ENCODE assay signal across 23 mouse cellular contexts in the genomic region with DNA sequence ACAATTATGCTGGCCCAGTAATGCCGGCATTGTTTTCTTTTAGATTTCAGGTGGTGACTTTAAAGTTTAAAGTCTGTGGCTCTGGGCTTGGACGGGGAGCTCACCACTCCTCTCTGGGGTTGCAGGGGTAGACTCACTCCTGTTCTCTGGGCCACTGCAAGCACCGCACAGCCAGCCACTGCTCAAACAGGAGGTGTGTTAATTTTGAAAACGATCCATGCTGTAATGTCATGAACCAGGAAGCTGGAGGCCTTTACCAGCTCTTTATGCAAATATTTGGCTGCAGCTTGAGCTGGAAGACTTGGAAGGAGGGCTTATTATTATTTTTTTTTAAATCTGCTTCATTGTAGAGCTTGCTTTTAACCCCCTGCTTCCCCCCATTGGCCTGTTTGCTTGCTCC. TPM values are rescaled to one million over a fixed set of nuclear protein-coding genes. Genes with fewer than 3 reads are reported as not detected.
DNase-seq lines count a peak whose midpoint lies in the region; ATAC-seq and TF ChIP-seq lines count a peak whose summit lies in the region.
"Had no signal": no experiment of that assay in that cellular context is flagged by ENCODE, and none has a peak within 500 bp of the region (broad histone marks: within the 10 kb centered on the region; RNA-seq: fewer than 3 reads in every experiment).

No protein-coding gene starts in this region.

- peaks cover 4% of the 10 kb centered on the region for H3K4me1 ChIP-seq in liver, adult 2 months (ENCODE audit: control insufficient read depth, insufficient read depth, low read length)
- 0 out of 2 replicates have a peak, but pooled peaks cover 4% of the 10 kb centered on the region for H3K4me1 ChIP-seq in liver, embryonic 12.5 days
- H3K4me1 ChIP-seq in intestine, embryonic 15.5 days (replicated peaks): peaks cover 13% of the 10 kb centered on the region
- H3K4me1 ChIP-seq in lung, embryonic 14.5 days (ENCODE audit: insufficient read depth): peaks cover 19% of the 10 kb centered on the region; the same call in 1 of the 2 replicates
- peaks cover 24% of the 10 kb centered on the region for H3K4me1 ChIP-seq in small intestine, adult 2 months (ENCODE audit: control insufficient read depth, insufficient read depth, insufficient read length, low read length)

- no peaks in the 10 kb centered on the region for H3K36me3 ChIP-seq in liver, adult 2 months (ENCODE audit: control insufficient read depth, insufficient read depth, low read length)
- H3K36me3 ChIP-seq in liver, embryonic 12.5 days: no peaks in the 10 kb centered on the region
- H3K36me3 ChIP-seq in intestine, embryonic 15.5 days: no peaks in the 10 kb centered on the region
- H3K36me3 ChIP-seq in lung, embryonic 14.5 days (ENCODE audit: insufficient read depth): no peaks in the 10 kb centered on the region
- peaks cover 2% of the 10 kb centered on the region; the same call in 1 of the 2 replicates for H3K36me3 ChIP-seq in small intestine, adult 2 months (ENCODE audit: control insufficient read depth, insufficient read depth, low read length)
- H3K36me3 ChIP-seq: embryonic facial prominence, embryonic 12.5 days; midbrain, embryonic 10.5 days had no signal

- no peaks in the 10 kb centered on the region for H3K79me2 ChIP-seq in liver, adult 2 months (ENCODE audit: control insufficient read depth, insufficient read depth, low read length)

- ATAC-seq in liver, embryonic 12.5 days: no peak
- 0 out of 2 replicates have a peak, but pooled peaks have one; percentile 17 for ATAC-seq in intestine, embryonic 15.5 days
- ATAC-seq in lung, embryonic 14.5 days (ENCODE audit: insufficient read depth): no peak
- ATAC-seq: CD4-positive, CD25-positive, alpha-beta regulatory T cell, adult 4 months had no signal

- peak; percentile 21 for DNase-seq in liver, adult 2 months (ENCODE audit: extremely low read depth, low read depth, low spot score)
- DNase-seq in lung, embryonic 14.5 days: peak; percentile 58
- no peak for DNase-seq in layer of hippocampus, postnatal 10 days (ENCODE audit: low spot score in 2 of 2)
- no peak for DNase-seq in natural killer cell, adult 2 months (ENCODE audit: low spot score in 2 of 2)
- DNase-seq in right cerebral cortex, postnatal 14 days: no peak
- DNase-seq: cerebellum, adult 11-12 months; heart, postnatal 4 days; kidney, postnatal 36 days; layer of hippocampus, postnatal 36 days; right cerebral cortex, adult 18-20 months; thymus, postnatal 36 days had no signal

- H3K27me3 ChIP-seq in liver, adult 2 months (ENCODE audit: control insufficient read depth, insufficient read depth, low read length): no peaks in the 10 kb centered on the region
- H3K27me3 ChIP-seq in liver, embryonic 12.5 days (replicated peaks): peaks cover 31% of the 10 kb centered on the region
- no peaks in the 10 kb centered on the region for H3K27me3 ChIP-seq in intestine, embryonic 15.5 days (replicated peaks)
- no peaks in the 10 kb centered on the region for H3K27me3 ChIP-seq in lung, embryonic 14.5 days (ENCODE audit: insufficient read depth, low read length)
- no peaks in the 10 kb centered on the region for H3K27me3 ChIP-seq in small intestine, adult 2 months (ENCODE audit: control insufficient read depth, insufficient read depth, low read length)

- WGBS in liver, adult 2 months: 12% methylated on average over 4 of the region's 4 CpGs
- 26% methylated on average over 4 of the region's 4 CpGs for WGBS in liver, embryonic 12.5 days (ENCODE audit: insufficient replicate concordance)
- WGBS in intestine, embryonic 15.5 days: 20% methylated on average over 4 of the region's 4 CpGs
- WGBS in lung, embryonic 14.5 days: 16% methylated on average over 4 of the region's 4 CpGs
- 10% methylated on average over 4 of the region's 4 CpGs for WGBS in small intestine, adult 2 months

- H3K9me3 ChIP-seq in liver, embryonic 12.5 days (replicated peaks): no peaks in the 10 kb centered on the region
- H3K9me3 ChIP-seq in intestine, embryonic 15.5 days: no peaks in the 10 kb centered on the region
- no peaks in the 10 kb centered on the region for H3K9me3 ChIP-seq in lung, embryonic 14.5 days (ENCODE audit: low read depth, low read length)
- H3K9me3 ChIP-seq: embryonic facial prominence, embryonic 12.5 days; heart, embryonic 13.5 days; midbrain, embryonic 10.5 days had no signal

- no peak overlapping the region for H3K4me3 ChIP-seq in liver, adult 2 months (ENCODE audit: insufficient read depth, low read depth, low read length)
- H3K4me3 ChIP-seq in liver, embryonic 12.5 days: no peak overlapping the region
- no peak overlapping the region for H3K4me3 ChIP-seq in intestine, embryonic 15.5 days (replicated peaks)
- H3K4me3 ChIP-seq in lung, embryonic 14.5 days (ENCODE audit: low read depth, low read length): no peak overlapping the region
- no peak overlapping the region for H3K4me3 ChIP-seq in small intestine, adult 2 months (ENCODE audit: low read depth, low read length)
- H3K4me3 ChIP-seq: embryonic facial prominence, embryonic 12.5 days; heart, embryonic 13.5 days; midbrain, embryonic 10.5 days had no signal

- H3K4me2 ChIP-seq in liver, embryonic 12.5 days: no peak overlapping the region
- H3K4me2 ChIP-seq in intestine, embryonic 15.5 days (replicated peaks): 0 out of 2 replicates have a peak overlapping the region, but pooled peaks have one; percentile 3
- peak overlapping the region; percentile 20; the same call in 1 of the 2 replicates for H3K4me2 ChIP-seq in lung, embryonic 14.5 days
- H3K4me2 ChIP-seq: embryonic facial prominence, embryonic 12.5 days; heart, embryonic 13.5 days had no signal

- TF ChIP-seq POLR2A in liver, adult 2 months (IDR thresholded peaks at IDR 0.05; ENCODE audit: extremely low read depth, insufficient read depth, low read length): no peak
- no peak for TF ChIP-seq POLR2A in small intestine, adult 2 months (IDR thresholded peaks at IDR 0.05; ENCODE audit: low read depth, low read length)

- TF ChIP-seq CTCF in liver, adult 2 months (IDR thresholded peaks at IDR 0.05; ENCODE audit: low read depth, low read length): no peak
- no peak for TF ChIP-seq CTCF in lung, embryonic 14.5 days (IDR thresholded peaks at IDR 0.05; ENCODE audit: low read depth)
- no peak for TF ChIP-seq CTCF in small intestine, adult 2 months (IDR thresholded peaks at IDR 0.05; ENCODE audit: extremely low read depth, insufficient read length, insufficient replicate concordance, low read depth, low read length)

- H3K27ac ChIP-seq in liver, adult 2 months (replicated peaks; ENCODE audit: insufficient read depth, low read depth, low read length): no peak overlapping the region
- no peak overlapping the region for H3K27ac ChIP-seq in liver, embryonic 12.5 days
- no peak overlapping the region for H3K27ac ChIP-seq in intestine, embryonic 15.5 days
- peak overlapping the region; percentile 63; the same call in 1 of the 2 replicates for H3K27ac ChIP-seq in lung, embryonic 14.5 days (ENCODE audit: low read depth)
- H3K27ac ChIP-seq in small intestine, adult 2 months (ENCODE audit: insufficient read depth, low read depth, low read length): peak overlapping the region; percentile 48
- H3K27ac ChIP-seq: embryonic facial prominence, embryonic 12.5 days; heart, embryonic 13.5 days; liver, embryonic 14.5 days; midbrain, embryonic 10.5 days had no signal

- no peak overlapping the region for H3K9ac ChIP-seq in liver, adult 2 months (ENCODE audit: low read depth, low read length)
- no peak overlapping the region for H3K9ac ChIP-seq in liver, embryonic 12.5 days
- no peak overlapping the region for H3K9ac ChIP-seq in intestine, embryonic 15.5 days
- no peak overlapping the region for H3K9ac ChIP-seq in lung, embryonic 14.5 days
- H3K9ac ChIP-seq: embryonic facial prominence, embryonic 12.5 days; heart, embryonic 13.5 days; liver, embryonic 14.5 days had no signal

RNA-seq across cellular contexts. Expression of a gene that starts 3.7 kb away (rescaled TPM):
- 0.07 and 0.09 TPM in 2 replicates for total RNA-seq in liver, adult 2 months (2014; rRNA removed)
- 0.09 and 0.45 TPM in 2 replicates for polyA plus RNA-seq in liver, adult 2 months (2012; rRNA removed)
- polyA plus RNA-seq in liver, embryonic 12.5 days (2016; fragmentation: Nextera tagmentation; extraction: Ambion mirVana): 0.50 and 0.68 TPM in 2 replicates
- polyA plus RNA-seq in intestine, embryonic 15.5 days (2015; fragmentation: Nextera tagmentation; extraction: Ambion mirVana): 2.1 and 2.6 TPM in 2 replicates
- 4.9 and 6.0 TPM in 2 replicates for polyA plus RNA-seq in lung, embryonic 14.5 days (2014; fragmentation: Nextera tagmentation; extraction: Ambion mirVana)
- 3.1 and 6.0 TPM in 2 replicates for polyA plus RNA-seq in small intestine, adult 2 months (2012; rRNA removed)
- 1 to 10 TPM in 1 of 2 experiments, under 1 TPM in 1; 0.96 to 1.5 TPM for total RNA-seq in layer of hippocampus, postnatal 10 days (2021)
- total RNA-seq: neutrophil, adult 5-6 weeks had no signal

RNA-seq across cellular contexts. Expression of a gene that starts 54.0 kb away (rescaled TPM):
- total RNA-seq in liver, adult 2 months (2014; rRNA removed): 3.2 and 4.0 TPM in 2 replicates
- 11.3 and 22.4 TPM in 2 replicates for polyA plus RNA-seq in liver, adult 2 months (2012; rRNA removed)
- not detected in 2 replicates for polyA plus RNA-seq in liver, embryonic 12.5 days (2016; fragmentation: Nextera tagmentation; extraction: Ambion mirVana)
- not detected in 2 replicates for polyA plus RNA-seq in intestine, embryonic 15.5 days (2015; fragmentation: Nextera tagmentation; extraction: Ambion mirVana)
- not detected in 2 replicates for polyA plus RNA-seq in lung, embryonic 14.5 days (2014; fragmentation: Nextera tagmentation; extraction: Ambion mirVana)
- 7.2 and 50.7 TPM in 2 replicates for polyA plus RNA-seq in small intestine, adult 2 months (2012; rRNA removed)
- total RNA-seq in layer of hippocampus, postnatal 10 days (2021): not detected
- total RNA-seq: gastrocnemius, postnatal 4 days; heart, postnatal 4 days; layer of hippocampus, postnatal 36 days; left cerebral cortex, postnatal 36 days; neutrophil, adult 5-6 weeks had no signal
- polyA plus RNA-seq: brain, embryonic 14.5 days; CD4-positive, CD25-positive, alpha-beta regulatory T cell, adult 4 months; embryonic facial prominence, embryonic 12.5 days; heart, embryonic 13.5 days; midbrain, embryonic 10.5 days had no signal

Comparison
In these comparisons a context has a peak if more than half of its experiments do, and no peak if none do; other contexts are left out.
1. DNase-seq: peak in liver, adult 2 months (single experiment) and lung, embryonic 14.5 days (single experiment); none in layer of hippocampus, postnatal 10 days (0 of 2), natural killer cell, adult 2 months (0 of 2) and right cerebral cortex, postnatal 14 days (single experiment).
2. H3K27ac ChIP-seq: peak in lung, embryonic 14.5 days (single experiment) and small intestine, adult 2 months (single experiment); none in liver, adult 2 months (single experiment), liver, embryonic 12.5 days (single experiment) and intestine, embryonic 15.5 days (single experiment).